Mouse (Mus musculus): ENCODE measurements at regions not wholly inside any gene's neighbourhood (a gene's known extent, or its start where the extent isn't known, plus 50 kb on each side); places are given as distances from the start of the nearest gene placed in this dataset.
A peak's percentile ranks its signal among the peaks of the same experiment; 100 is the strongest.

GRCm38 (mm10) chr7:136176373-136176772 lies 460.2 kb upstream of the Mki67 start:
- no peak for DNase-seq (ENCODE audit: inconsistent ontology term)

- no peak for DNase-seq (ENCODE audit: inconsistent ontology term)
Measured at GRCm38 (mm10) chr7:136180996-136181395, 464.8 kb upstream of the Mki67 start.

GRCm38 (mm10) chr7:136182101-136182500 lies 465.9 kb upstream of the Mki67 start:
- no peak for DNase-seq (ENCODE audit: inconsistent ontology term)

GRCm38 (mm10) chr7:136196424-136197160 lies 480.4 kb upstream of the Mki67 start:
- no peak for DNase-seq (ENCODE audit: inconsistent ontology term)

- DNase-seq (ENCODE audit: inconsistent ontology term), result no peak
Measured at GRCm38 (mm10) chr7:136208879-136209278, 492.7 kb upstream of the Mki67 start.

- no peak for DNase-seq (ENCODE audit: inconsistent ontology term)
Measured at GRCm38 (mm10) chr7:136209299-136210171, 493.4 kb upstream of the Mki67 start.

- DNase-seq (ENCODE audit: inconsistent ontology term), result no peak
Measured at GRCm38 (mm10) chr7:136212492-136212891, 496.3 kb upstream of the Mki67 start.

- DNase-seq (ENCODE audit: inconsistent ontology term), result peak; percentile 26
Measured at GRCm38 (mm10) chr7:136213057-136213961, 497.1 kb upstream of the Mki67 start.

DNA sequence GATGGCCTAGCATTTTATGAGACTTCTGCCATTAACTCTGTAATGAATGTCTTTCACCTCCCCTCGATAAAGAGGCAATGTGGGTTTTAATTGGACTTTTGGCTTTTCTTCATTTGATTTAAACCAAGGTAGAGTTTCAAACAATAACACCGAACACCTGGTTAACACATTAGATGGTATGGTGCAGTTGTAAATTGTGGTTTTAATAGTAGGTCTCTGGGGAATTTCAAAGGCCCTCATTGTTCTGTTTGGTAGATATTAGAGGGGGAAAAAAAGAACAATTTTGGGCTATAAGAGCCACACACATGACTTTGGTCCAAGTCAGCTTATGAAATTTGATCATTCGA lies 497.8 kb upstream of the Mki67 start:
- DNase-seq (ENCODE audit: inconsistent ontology term), result no peak

DNA sequence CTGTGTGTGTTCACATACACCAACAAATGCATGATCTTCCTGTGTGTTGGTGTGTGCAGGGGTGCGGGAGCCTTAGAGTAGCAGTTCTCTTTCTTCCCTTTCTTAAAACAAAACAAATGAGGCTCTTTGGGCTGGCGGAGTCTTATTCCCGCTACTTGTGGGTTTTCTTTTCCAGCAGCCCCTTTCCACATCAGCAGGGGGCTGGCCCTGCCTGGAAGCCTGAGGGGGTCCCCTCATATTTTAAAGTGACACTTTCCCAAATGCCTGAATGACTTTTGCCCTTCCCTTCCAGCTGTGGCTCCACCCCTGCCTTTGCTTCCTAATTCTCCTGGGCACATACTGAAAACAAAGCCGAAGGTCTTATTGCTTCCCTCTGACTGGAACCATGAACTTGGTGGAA lies 498.3 kb upstream of the Mki67 start:
- no peak for DNase-seq (ENCODE audit: inconsistent ontology term)

DNA sequence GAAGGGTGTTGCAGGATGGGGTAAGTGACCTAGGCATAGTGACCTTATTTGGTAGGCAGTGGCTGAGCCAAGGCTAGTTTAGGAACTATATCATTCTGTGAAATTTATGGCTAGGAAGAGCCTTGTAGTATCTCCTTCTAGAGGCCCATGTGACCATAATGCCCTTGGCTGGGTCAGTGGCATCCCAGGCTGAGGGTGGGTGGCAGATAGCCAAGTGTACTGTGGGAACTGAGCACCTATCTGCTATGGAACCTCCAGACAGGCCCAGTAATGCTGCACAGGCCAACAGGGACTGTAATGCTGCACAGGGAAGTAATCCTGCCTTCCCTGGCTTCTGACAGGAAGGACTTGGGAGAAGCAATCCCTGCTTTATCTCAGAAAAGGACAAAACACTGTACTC lies 500.6 kb upstream of the Mki67 start:
- DNase-seq (ENCODE audit: inconsistent ontology term), result no peak

- no peak for DNase-seq (ENCODE audit: inconsistent ontology term)
Measured at GRCm38 (mm10) chr7:136219564-136220244, 503.5 kb upstream of the Mki67 start.

GRCm38 (mm10) chr7:136220245-136221167 lies 504.3 kb upstream of the Mki67 start:
- no peak for DNase-seq (ENCODE audit: inconsistent ontology term)

DNA sequence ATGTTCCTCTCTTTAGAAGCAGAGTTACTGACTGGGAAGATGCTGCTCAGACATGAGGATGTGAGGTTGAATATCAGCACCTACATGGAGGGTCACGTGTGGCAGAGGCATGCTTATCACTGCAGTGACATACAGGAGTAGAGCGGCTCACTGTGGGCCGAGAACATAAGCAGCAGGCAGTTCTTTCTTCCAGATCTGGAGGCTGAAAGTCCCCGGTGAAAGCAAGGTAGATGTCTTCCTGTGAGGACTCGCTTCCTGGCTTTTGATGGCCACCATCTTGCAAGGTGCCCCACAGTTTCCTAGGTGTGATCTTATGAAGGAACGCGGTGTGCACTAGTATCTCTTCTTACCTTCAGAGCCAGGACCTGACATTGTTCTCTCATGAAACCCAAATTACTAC lies 505.5 kb upstream of the Mki67 start:
- no peak for DNase-seq (ENCODE audit: inconsistent ontology term)

- DNase-seq (ENCODE audit: inconsistent ontology term), result no peak
Measured at GRCm38 (mm10) chr7:136226031-136226430, 509.9 kb upstream of the Mki67 start.

DNA sequence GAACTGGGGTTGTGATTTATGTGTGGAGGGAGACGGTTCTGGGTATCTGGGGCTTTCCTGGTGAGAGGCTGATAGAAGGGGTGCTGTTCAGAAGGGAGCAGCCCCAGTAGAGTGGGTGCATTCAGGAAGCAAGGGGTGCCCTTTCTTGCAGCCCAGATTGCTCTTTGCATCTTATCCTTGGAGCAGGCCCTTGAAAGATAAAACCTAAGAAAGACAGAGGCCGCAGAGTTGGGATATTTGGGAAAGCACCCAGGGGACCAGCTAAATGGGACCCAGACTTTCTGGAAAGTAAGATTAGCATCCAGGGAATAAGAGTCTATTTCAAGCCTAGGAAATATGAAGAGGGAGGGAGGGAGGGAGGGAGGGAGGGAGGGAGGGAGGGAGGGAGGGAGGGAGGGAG lies 512.2 kb upstream of the Mki67 start:
- no peak for DNase-seq (ENCODE audit: inconsistent ontology term)

DNA sequence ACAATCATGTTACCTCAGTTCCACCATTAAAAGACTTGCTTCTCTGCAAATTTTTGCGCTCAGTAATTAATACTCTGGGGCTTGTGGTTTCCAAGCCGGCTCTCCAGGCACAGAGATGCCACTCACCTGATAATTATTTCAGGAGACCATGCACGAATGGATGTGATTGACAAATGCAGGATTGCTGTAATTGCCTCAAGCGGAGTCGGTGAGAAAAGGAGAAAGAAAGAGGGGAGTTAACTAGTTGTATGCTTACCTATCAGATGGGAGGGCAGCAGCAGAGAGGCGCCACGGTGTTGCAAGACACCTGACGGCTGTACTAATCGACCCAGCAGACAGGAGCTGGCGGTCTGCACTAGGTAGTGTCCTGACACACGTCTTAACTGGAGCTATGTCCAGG lies 513.4 kb upstream of the Mki67 start:
- peak; percentile 20 for DNase-seq (ENCODE audit: inconsistent ontology term)

GRCm38 (mm10) chr7:136232177-136232576 lies 516.0 kb upstream of the Mki67 start:
- DNase-seq (ENCODE audit: inconsistent ontology term), result no peak

DNA sequence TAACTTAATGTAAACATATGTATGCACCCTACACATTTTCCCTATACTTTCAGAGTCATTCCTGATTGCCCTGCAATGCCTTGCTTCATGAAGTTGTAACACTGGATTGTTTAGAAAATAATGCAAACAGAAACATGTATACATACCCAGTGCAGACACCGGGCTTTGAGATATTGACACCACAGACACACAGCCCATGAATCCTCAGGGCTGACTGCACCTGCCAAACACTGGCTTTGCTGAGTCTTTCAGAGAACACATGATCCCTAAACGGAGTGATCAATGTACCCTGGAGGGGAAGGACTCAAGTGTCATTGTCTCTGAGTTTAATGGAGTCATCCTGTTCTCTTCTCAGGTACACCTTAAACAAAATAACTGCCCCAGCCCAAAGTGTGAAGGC lies 519.4 kb upstream of the Mki67 start:
- DNase-seq (ENCODE audit: inconsistent ontology term), result no peak

- DNase-seq (ENCODE audit: inconsistent ontology term), result no peak
Measured at GRCm38 (mm10) chr7:136236391-136236790, 520.2 kb upstream of the Mki67 start.
